Mouse (Mus musculus) liver, embryonic 14.5 days (tissue): ENCODE results near the gene Rin2. TPM values are rescaled to one million over a fixed set of nuclear protein-coding genes. Genes with fewer than 3 reads are reported as not detected.

Experiments
- ATAC-seq: fragments of 200-750 bp; cut with Nextera tagmentation; 2 replicates; pipeline ENCODE4 v1.8.0; 2017; ENCODE audit warnings: moderate number of reproducible peaks, mild to moderate bottlenecking, moderate library complexity; ENCODE audit not compliant: insufficient read depth
- DNase-seq, 3 experiments: peaks; one replicate each; pipeline ENCODE4 v3.0.0-alpha.2; 2012 to 2013; ENCODE audit warnings: low read depth in 3 of 3, low spot score in 3 of 3
- H3K27ac ChIP-seq: fragments of 300-500 bp; sonication (generic); 2 replicates; pipeline ENCODE4 v1.5.1; 2014; ENCODE audit warnings: moderate library complexity, mild to moderate bottlenecking, control low read depth, inconsistent platforms
- H3K27me3 ChIP-seq: fragments of 300-500 bp; sonication (generic); 2 replicates; pipeline ENCODE4 v1.6.1; 2014; ENCODE audit warnings: mild to moderate bottlenecking, low read length, moderate library complexity; ENCODE audit not compliant: control insufficient read depth, insufficient read depth
- H3K36me3 ChIP-seq: fragments of 300-500 bp; sonication (generic); replicated peaks from 2 replicates; pipeline ENCODE4 v1.6.1; 2014; ENCODE audit warnings: low read depth; ENCODE audit not compliant: control insufficient read depth, insufficient read depth
- H3K4me1 ChIP-seq, 2 experiments: fragments of 200-500 bp in 1 of 2; fragments of 300-500 bp in 1 of 2; sonication (generic) in 1 of 2; replicated peaks; 2 replicates each; pipeline ENCODE4 v1.6.1; 2012 to 2014; ENCODE audit warnings: antibody characterized with exemption in 1 of 2, inconsistent platforms in 1 of 2, low read length in 1 of 2; ENCODE audit not compliant: control insufficient read depth in 2 of 2, insufficient read depth in 2 of 2
- H3K4me2 ChIP-seq: fragments of 300-500 bp; sonication (generic); 2 replicates; pipeline ENCODE4 v1.6.1; 2014; ENCODE audit warnings: low read depth, mild to moderate bottlenecking, control low read depth, moderate library complexity
- H3K4me3 ChIP-seq, 2 experiments: fragments of 200-500 bp in 1 of 2; fragments of 300-500 bp in 1 of 2; sonication (generic) in 1 of 2; 2 replicates each; pipeline ENCODE4 v1.5.1; 2012 to 2014; ENCODE audit warnings: low read depth in 2 of 2, low read length in 2 of 2, mild to moderate bottlenecking in 2 of 2, control low read depth in 1 of 2, inconsistent platforms in 1 of 2, moderate library complexity in 1 of 2; ENCODE audit not compliant: insufficient read depth in 1 of 2
- H3K9ac ChIP-seq: fragments of 300-500 bp; sonication (generic); replicated peaks from 2 replicates; pipeline ENCODE4 v1.6.1; 2014; ENCODE audit warnings: mild to moderate bottlenecking, control low read depth, moderate library complexity
- H3K9me3 ChIP-seq: fragments of 300-500 bp; sonication (generic); 2 replicates; pipeline ENCODE4 v1.6.1; 2016; ENCODE audit warnings: low read length, mixed read lengths; ENCODE audit not compliant: control insufficient read depth
- CTCF ChIP-seq: IDR thresholded peaks from 2 replicates; pipeline ENCODE4 v1.5.1; 2016; ENCODE audit warnings: antibody characterized with exemption, low read depth, control low read depth
- EP300 ChIP-seq: IDR thresholded peaks from 2 replicates; pipeline ENCODE4 v1.6.1; 2016; ENCODE audit warnings: antibody characterized with exemption, low read depth
- WGBS: fragments of 180-500 bp; shearing (Covaris S2); extraction: QIAGEN DNeasy Blood & Tissue Kit; methylation state at CpG from one replicate; pipeline ENCODE4 v1.1.7; 2014; ENCODE audit not compliant: insufficient replicate concordance; 5-methylcytosine and 5-hydroxymethylcytosine counted together
- polyA plus RNA-seq, 2 experiments: library from polyadenylated mRNA; depleted of rRNA in 1 of 2; stranded (reverse) in 1 of 2; unstranded in 1 of 2; fragments of >200 nt; fragmentation: Nextera tagmentation in 1 of 2; extraction: Ambion mirVana in 1 of 2; gene quantifications; 2 replicates each; pipeline versions ENCODE4 v1.2.1 to v1.2.3; 2012 to 2014

Gene Rin2
- polyA plus RNA-seq, 2 experiments: 1.1 to 1.7 TPM

DNA sequence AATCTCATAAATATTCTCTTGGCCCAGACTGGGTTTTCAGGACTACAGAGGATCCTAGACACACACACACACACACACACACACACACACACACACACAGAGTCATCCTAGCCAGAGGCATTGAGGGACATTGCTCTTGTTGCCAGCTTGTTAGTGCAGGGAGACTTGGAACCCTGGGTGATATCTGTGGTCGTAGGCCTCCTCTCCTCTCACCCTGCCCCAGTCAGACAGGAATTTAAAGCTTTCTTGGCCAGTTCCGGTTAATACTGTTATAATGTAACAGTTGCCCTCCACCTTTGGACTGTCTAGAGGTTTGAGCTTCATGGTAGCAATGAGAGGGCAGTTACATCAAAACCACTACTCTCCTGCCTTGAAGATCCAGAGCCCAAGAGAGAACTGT lies 152.9 kb downstream of the Rin2 start:
- ATAC-seq (no peak), DNase-seq (no peak)
- H3K36me3 ChIP-seq: no peaks in the 10 kb centered on the region
- H3K4me3 ChIP-seq: no peak overlapping the region
- H3K27ac ChIP-seq: no peak overlapping the region
- H3K9me3 ChIP-seq: no peaks in the 10 kb centered on the region
- H3K27me3 ChIP-seq: no peaks in the 10 kb centered on the region
- H3K4me1 ChIP-seq: 0 out of 4 replicates have a peak, but pooled peaks cover 0 to 1% of the 10 kb centered on the region in 2 experiments
- WGBS: 36% methylated on average over 2 of the region's 2 CpGs
- H3K9ac ChIP-seq: no peak overlapping the region
- TF ChIP-seq EP300 (no peak), CTCF (no peak)
- H3K4me2 ChIP-seq: no peak overlapping the region

DNA sequence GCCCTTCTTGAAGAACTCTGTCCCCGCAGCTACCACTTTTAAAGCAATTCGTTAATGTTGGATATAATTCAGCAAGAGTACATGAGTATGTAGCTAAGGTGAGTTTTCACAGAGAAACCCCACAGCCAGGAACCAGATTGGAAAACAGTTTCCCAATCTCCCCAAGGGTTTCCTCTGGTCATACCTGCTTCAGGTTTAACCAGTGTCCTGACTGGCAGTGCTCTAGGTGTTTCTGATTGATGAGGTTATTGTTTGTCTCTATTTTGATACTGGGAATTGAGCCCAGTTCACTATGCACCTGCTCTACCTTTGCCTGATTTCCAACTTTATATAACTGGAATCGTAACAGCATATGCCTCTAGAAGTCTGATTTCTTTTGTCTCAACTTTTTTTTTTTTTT lies 153.6 kb downstream of the Rin2 start:
- H3K4me3 ChIP-seq: no peak overlapping the region
- H3K27ac ChIP-seq: no peak overlapping the region
- H3K4me2 ChIP-seq: no peak overlapping the region
- no peaks in the 10 kb centered on the region for H3K9me3 ChIP-seq
- no peaks in the 10 kb centered on the region for H3K4me1 ChIP-seq
- ATAC-seq (no peak), DNase-seq (no peak)
- H3K36me3 ChIP-seq: no peaks in the 10 kb centered on the region
- no peak overlapping the region for H3K9ac ChIP-seq
- TF ChIP-seq EP300 (no peak), CTCF (no peak)
- WGBS: 60% methylated on average over 3 of the region's 3 CpGs
- H3K27me3 ChIP-seq: no peaks in the 10 kb centered on the region

DNA sequence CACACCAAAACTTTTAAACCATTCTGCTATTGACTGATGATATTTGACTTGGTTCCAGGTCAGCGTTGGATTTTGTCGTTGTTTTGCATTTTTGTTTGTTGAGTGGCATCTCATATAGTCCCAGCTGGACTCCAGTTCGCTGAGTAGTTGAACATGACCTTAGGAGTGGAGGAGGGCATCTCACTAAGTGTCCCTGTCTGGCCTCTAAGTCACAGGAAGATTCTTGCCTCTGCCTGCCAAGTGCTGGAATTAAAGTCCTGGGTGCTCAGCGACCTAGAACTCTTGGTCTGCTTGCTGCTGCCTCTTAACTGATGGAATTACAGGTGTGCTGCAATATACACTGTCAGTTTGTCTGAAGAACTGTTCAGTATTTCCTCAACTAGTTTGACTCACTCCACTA lies 154.2 kb downstream of the Rin2 start:
- Histone ChIP-seq H3K27me3 (no peaks in the 10 kb centered on the region), H3K27ac (no peak overlapping the region)

DNA sequence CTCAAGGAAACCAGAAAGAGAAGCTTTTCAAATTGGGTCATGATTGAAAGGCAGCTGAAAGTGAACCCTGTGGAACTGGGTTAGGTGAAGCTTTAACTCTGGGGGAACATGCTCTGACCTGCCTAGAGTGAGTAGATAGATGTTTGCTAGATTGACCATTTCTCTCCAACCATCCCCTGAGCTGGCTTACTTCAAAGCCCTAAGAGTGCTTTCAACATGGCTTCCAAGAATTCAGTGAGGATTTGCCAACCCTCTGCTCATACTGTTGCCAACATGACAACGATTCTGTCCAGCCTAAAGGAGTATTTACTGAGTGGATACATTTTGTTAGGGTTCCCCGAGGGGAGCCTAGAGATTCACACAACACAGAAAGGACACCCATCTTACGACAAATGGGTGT lies 155.4 kb downstream of the Rin2 start:
- no peak overlapping the region for H3K4me3 ChIP-seq
- no peak for ATAC-seq
- H3K4me1 ChIP-seq: no peaks in the 10 kb centered on the region
- 66% methylated on average over 3 of the region's 3 CpGs for WGBS
- TF ChIP-seq EP300: no peak
- no peak for TF ChIP-seq CTCF
- no peaks in the 10 kb centered on the region for H3K9me3 ChIP-seq
- H3K36me3 ChIP-seq: no peaks in the 10 kb centered on the region
- no peaks in the 10 kb centered on the region for H3K27me3 ChIP-seq
- no peak overlapping the region for H3K27ac ChIP-seq
- no peak overlapping the region for H3K4me2 ChIP-seq
- H3K9ac ChIP-seq: no peak overlapping the region
- DNase-seq: no peak

More for the DNA sequence above, 154.2 kb downstream of the Rin2 start:
- Histone ChIP-seq H3K36me3 (no peaks in the 10 kb centered on the region), H3K9me3 (no peaks in the 10 kb centered on the region), H3K4me1 (no peaks in the 10 kb centered on the region), H3K9ac (no peak overlapping the region), H3K4me2 (no peak overlapping the region), H3K4me3 (no peak overlapping the region)
- TF ChIP-seq CTCF (no peak), EP300 (no peak)
- 65% methylated on average over 4 of the region's 4 CpGs for WGBS
- ATAC-seq: no peak
- no peak for DNase-seq

DNA sequence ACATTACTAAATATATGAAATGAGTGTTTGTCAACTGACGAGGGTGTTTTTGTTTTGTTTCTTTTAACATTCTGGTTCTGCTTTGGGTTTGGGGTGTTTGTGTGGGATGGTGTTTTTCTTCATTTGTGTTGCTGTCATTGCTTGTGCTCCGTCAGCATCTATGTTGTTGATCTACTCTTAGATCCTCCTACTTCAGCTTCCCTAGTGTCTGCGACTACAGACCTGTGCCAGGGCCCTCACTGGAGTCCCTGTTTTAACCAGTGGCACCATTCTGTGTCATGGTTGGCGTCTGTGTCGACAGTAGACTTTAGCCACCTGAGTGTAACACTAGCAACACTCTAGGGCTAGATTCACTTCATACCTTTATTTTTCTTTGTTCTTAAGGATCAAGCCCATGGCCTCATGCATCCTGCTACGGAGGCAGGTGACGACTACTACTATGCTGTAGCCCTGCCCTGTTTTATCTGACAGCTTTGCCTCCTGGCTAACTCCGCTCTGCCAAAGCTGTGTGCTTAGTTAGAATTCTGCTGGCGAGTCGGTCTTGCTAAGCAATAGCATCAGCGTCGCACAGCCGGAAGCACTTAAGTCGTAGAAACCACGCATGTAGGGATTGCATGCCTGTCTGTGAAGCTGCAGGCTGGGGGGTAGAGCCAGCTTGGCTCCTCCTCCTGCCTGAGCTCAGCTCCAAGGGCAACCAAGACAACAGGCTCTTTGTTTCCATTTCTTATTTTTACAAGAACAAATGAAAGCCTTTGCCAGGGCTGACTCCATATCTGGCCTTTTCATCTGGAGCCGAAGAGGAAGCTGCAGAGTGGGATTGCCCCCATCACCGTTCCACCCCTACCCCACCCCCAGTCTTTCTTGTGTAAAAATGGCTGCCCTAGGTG lies 157.2 kb downstream of the Rin2 start:
- TF ChIP-seq CTCF (no peak), EP300 (no peak)
- WGBS: 31% methylated on average over 17 of the region's 17 CpGs
- Histone ChIP-seq H3K36me3 (no peaks in the 10 kb centered on the region), H3K9me3 (no peaks in the 10 kb centered on the region), H3K27me3 (no peaks in the 10 kb centered on the region), H3K4me2 (no peak overlapping the region), H3K4me1 (no peaks in the 10 kb centered on the region), H3K4me3 (no peak overlapping the region), H3K27ac (no peak overlapping the region), H3K9ac (no peak overlapping the region)
- DNase-seq: no peak
- ATAC-seq: no peak
